Mouse (Mus musculus) urinary bladder, postnatal 25 days (tissue): ENCODE results near the gene Fbxo10.
"Not testable (repeated sequence)": the region's sequence is repeated elsewhere in the genome, so short reads cannot be mapped to it uniquely, and the experiment has no call there.

ENCODE experiments used
- DNase-seq: peaks from one replicate; pipeline ENCODE4 v3.0.0; 2022; ENCODE audit warnings: low spot score

The Fbxo10 gene

DNA sequence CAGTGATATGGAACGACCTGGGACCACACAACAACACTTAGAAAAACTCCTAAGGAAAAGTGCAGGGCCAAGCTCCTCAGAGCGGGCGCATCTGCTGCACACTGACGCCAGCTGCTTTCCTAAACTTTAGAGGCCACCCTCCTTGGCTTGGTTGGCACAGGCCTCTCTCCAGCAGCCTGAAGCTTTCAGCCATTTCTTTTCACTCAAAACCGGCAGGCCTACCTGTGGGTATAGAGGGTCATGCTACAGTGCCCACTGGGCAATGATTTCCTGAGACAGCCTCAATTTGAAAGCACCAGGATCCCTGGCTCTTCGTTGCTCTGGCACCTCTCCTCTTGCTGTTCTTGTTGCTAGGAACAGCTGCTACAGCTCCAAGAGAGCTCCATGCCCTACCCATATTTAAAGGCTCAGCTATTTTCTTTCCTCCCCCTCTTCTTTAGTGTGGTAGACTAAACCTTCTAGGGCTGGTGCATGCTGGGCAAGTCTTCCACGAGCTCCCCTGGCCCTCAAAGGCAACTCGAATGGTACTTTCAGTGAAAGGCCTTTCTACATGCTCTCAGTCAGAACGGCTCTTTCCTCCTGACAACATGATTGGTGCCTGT lies 37.0 kb downstream of the Fbxo10 start:
- DNase-seq: no peak

DNA sequence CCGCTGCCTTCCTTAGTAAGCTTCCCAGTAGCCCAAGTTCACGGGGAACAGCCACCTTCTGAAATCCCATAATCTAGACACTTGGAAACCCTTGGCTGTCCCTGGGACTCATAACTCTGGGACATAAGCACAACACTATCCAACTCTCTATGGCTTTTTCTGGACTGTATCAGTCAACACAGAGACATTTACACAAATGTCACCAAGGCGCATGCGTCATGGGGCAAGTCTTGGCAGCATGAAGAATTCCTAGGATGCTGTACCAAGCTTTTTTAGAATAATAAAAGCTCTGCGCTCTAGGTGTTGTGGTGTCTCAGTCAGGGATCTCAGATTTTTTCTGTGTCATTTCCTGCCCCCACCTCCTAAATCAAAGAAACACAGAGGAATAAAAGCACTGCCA lies 37.7 kb downstream of the Fbxo10 start:
- DNase-seq: no peak

DNA sequence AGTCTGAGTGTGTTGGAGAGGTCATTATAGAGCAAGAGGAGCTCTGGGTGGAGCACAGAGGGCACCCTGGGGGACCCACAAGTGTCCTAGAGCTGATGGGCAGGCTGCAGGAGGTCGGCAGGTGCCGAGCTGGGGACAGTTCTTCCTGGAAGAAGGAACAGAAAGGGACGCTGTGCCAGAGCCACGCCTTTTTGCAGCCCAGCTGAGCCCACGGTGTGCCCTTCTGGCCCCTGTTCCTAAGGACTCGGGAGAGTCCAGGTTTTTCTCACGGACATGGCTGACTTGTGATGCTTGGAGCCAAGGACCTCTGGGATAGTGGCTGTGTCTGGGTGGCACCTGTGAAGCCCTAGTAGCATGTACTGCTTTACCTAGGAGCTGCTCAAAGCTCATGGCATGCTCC lies 43.6 kb downstream of the Fbxo10 start:
- no peak for DNase-seq

DNA sequence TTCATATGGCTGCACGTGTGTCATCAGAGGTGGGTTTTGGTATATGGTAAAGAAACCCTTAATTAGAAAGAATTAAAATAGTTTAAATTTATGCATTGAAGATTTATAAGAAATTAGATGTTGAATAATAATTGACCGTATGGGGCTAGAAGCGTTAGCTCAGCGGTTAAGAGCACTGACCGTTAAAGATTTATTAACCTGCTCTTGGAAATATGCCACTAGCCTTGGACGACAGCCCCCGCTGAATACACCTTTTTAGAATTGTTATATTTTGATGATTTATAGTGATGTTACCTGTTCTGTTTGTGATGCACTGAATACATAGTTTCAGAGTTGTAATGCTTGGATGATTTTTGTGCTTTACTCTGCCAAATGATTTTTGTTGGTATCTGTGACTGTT lies 44.9 kb downstream of the Fbxo10 start:
- not testable (repeated sequence) for DNase-seq

DNA sequence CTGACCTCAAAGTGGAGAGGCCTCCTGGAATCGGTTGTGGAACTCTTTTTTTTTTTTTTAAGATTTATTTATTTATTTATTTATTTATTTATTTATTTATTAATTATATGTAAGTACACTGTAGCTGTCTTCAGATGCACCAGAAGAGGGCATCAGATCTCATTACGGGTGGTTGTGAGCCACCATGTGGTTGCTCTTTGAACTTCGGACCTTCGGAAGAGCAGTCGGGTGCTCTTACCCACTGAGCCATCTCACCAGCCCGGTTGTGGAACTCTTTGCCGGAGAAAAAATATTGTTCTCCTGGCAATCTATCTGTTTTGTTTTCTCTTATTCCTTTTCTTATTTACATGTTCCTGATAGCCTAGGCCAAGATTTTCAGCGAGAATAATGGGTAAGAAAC lies 45.5 kb downstream of the Fbxo10 start:
- DNase-seq: not testable (repeated sequence)

DNA sequence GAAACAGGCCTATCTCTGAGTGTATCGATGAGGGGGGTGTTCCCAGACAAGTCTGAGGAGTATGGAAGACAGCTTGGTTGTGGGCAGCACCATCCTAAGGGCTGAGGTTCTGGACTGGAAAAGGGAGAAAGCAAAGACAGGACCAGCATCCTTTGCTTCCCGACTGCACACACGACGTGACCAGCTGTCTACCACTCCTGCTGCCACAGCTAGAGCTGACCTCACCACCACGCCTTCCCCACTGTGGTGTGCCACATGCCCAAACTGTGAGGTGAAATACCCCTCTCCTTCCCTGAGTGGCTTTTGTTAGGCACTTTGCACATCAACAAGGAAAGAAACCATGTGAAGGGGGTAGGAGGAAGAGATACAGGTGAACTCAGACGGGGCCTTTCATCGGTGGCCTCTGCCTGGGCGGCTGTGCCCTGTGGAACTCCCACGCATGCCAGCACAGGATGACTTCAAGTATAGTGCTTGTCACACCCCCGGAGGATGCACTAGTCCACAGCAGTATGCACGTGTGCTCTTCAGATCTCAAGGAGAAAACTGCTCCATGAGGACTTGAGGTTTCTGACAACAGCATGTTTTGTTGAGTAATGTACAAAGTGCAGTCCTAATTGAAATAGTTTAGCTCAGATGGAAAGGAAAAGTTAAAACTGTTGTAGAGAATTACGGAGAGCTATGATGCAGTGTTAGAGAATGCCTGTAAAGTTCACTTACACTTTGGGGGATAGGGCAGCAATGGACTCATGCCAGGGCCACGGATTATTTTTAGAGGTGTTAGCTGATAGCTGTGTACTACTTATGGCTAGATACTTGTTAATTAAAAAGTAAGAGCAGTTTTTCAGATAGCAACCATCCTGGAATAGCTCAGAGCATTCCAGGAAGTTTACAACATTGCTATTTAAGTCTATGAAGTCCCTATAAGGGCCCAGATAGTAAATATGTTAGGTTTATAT lies 46.7 kb downstream of the Fbxo10 start:
- no peak for DNase-seq

DNA sequence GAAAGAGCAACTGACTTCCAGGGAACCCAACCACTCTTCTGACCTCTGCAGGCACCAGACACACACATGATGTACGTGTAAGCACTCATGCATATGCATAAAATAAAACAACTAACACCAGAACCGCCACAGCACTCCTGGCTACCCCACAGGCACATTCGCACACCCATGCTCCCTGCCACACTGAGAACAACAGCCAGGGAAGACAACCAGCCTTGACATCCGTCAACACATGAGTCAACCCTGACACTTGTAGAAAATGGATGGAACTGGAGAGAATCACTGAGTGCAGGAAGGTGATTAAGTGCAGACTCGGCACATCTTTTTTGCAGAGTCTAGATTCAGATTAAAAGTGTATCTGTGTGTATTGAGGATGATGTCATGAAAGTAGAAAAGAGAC lies 47.8 kb downstream of the Fbxo10 start:
- DNase-seq: no peak

DNA sequence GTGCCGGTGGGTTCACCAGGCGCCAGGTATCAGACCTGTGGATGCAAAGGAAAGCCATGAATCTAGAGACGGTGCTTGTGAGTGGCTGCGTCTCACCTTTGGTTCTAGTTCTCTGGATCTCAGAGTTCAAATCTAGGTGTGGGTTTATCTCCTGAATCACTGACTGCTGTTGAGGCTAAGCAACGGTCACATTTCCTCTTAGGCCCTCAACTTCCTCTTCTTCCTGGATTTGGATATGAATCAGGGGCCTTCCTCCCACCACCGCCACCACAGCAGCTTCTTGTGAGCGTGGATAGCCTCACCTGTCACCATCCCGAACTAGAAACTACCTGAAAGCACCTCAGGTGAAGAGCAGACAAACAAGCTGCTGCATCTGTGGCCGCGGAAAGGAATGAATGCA lies 48.4 kb downstream of the Fbxo10 start:
- DNase-seq: no peak

DNA sequence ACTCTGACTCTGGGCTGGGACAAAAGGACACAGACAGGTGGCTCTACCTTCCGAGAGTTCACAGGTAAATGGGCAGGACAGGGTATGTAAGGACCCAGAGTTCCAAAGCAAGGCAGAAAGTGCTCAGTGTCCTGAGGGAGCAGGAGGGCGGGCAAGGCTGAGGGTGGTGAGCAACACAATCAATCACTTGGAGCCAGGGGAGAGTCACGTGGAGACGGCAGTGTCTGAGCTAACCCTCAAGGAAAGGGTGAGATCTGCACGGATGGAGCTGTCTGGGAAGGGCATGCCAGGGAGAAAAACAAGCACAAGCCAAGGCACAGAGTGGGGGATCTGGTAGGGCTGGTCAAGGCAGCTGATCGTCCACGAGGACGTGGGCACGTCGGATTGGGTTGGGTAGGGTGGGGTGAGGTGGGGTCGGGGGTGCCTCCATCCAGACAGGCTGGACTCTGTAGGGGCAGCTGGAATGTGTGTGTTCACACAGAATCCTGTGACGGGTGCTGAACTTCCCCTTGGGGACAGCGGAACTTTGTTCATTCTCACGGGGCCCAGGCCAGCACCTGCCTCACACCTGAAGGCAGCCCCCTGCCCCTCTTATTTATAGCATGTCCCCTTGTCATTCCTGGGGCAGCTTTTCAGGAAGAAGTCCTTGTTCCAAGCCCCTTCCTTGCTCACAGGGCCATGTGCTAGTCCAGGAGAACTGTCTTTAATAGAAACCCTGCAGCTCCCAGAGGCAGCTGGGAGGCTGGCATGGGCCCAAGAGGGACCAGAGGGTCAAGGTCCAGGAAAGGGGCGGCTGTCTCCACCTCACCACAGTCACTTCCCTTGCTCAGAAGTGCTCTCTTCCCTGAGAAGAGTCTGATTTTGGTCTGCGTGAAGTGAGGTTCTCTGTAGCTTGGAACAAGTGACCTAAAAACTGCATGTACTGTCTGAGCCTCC lies 49.4 kb downstream of the Fbxo10 start:
- no peak for DNase-seq

DNA sequence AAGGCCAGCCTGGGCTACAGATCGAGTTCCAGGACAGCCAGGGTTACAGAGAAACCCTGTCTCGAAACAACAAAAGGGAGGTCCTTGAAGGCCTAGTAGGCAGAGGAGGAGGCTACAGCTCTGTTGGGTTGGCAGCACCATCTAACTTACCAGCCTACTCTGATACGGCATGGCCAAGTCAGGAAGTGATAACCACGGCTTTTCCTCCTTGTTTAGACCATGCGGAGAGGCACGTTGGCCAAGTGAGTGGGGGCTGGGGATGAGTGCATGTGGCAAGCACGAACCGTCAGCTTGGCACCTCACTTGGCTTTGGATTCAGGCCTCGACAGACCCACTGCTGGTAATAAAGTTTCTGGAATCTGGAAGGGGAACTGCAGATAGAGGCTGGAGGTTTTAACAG lies 51.8 kb downstream of the Fbxo10 start:
- no peak for DNase-seq

DNA sequence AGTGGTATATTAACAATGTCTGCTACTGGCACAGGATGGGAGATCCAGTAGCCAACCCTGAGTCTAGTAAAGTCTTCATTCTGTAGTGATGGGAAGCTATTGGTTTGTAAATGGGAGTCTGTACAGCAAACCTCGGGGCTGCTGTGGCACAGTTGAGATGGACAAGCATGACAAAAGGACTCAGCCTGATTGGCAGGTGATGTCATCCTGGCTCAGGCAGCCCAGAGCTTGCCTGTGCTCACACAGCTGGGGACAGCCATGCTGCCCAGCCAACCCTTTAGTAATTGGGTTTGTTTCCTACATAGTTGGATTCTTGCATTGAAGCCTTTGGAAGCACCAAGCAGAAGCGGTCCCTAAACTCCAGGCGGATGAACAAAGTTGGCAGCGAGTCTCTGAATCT lies 57.9 kb downstream of the Fbxo10 start:
- no peak for DNase-seq

DNA sequence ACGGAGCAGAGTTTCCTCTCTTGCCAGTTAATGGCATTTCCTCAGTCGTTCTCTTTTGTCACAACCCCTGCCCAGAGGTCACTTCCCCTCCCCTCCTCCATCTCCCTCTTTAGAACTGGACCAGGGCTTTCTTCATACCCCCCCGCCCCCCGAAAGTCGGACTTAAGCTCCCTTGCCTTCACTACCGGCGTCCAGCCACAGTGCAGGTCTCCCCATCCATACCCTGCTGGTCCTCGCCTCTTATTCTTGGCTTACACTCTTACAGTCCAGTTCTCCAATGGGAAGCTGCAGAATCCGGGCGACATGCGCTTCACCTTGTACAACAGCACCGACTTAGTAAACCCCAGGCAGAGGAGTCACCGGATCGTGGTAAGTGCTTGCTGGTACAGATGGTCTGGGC lies 65.4 kb downstream of the Fbxo10 start:
- DNase-seq: no peak

DNA sequence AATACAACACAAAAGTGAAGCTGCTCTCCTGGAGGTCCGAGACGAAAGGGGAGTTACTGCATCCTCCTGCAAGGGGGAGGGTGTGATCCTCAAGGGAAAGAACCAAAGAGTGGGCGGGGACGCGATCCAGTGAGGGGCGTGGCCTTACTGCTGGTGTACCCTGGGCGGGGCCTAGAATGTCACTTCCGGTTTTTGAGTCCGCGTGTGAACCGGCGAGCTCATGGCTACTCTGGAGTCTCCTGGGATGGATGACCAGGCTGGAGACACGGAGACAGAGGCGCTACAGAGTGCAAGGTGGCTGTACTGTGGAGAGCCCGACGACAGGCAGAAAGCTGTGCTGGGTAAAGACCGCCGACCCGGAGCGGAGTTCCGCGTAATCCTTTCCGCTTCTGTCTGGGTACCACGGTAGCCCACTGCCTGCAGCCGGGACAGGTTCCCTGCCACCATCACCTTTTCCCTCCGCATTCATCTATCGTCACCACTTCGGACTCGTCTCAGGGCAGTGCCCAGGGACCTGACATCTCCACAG lies 65.9 kb downstream of the Fbxo10 start, which contains the start of gene Polr1e:
Gene Polr1e (plus strand): TSS at position 132 of the 529 bp plus-strand sequence.
- DNase-seq: peak; percentile 93

DNA sequence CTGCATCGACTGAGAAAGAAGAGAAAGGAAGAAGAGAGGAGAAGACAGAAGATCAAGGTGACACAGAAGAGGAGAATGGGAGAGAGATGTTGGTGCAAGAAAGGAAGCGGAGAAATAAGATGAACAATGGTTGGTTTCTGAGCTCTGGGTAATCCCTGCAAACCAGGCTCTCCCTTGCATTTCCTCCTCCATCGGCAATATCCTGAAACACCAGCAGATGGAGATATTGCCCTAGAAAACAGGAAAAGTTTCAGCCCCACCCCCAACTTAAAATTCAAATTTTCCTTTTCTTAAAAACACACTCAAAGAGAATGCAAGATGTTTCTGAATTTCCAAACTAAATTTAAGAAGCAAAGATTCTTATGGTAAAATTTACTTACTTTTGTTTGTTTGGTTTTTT lies 68.8 kb downstream of the Fbxo10 start:
- peak; percentile 59 for DNase-seq

DNA sequence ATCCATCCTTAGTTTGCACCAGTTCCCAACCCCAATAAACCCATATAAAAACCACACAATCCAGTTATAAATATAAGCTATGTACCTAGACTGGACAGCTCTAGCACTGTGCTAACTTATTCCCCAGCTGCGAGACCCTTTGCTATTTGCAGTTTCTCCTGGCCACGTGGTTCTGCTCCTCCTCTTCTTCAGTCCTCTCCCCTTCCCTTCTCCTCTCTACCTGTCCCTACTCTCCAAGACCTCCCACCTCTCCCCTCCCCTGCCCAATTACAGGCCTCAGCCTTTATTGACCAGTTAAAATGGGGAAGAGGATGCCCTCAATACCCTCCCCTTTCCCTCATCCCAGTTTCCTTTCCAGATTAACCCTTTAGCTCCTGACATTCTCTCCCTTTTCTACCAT lies 70.9 kb downstream of the Fbxo10 start:
- no peak for DNase-seq

DNA sequence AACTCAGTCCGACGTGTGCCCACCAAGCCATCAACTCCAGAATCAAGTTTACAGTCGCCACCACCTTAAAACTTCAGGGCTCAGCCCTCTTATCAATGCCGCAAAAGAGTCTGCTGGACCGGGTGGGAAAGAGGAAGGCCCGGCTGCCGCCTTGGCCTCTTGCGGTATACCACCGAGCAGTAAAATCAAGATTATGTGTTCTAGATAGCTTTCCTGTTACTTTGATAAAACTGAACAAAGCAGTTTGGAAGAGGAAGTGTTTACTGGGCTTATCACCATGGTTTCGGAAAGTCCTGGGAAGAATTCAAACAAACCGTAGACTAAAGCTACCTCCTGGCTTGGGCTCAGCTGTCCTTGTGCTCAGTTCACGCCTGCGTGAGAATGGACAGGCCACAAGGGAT lies 71.4 kb downstream of the Fbxo10 start:
- DNase-seq: no peak

DNA sequence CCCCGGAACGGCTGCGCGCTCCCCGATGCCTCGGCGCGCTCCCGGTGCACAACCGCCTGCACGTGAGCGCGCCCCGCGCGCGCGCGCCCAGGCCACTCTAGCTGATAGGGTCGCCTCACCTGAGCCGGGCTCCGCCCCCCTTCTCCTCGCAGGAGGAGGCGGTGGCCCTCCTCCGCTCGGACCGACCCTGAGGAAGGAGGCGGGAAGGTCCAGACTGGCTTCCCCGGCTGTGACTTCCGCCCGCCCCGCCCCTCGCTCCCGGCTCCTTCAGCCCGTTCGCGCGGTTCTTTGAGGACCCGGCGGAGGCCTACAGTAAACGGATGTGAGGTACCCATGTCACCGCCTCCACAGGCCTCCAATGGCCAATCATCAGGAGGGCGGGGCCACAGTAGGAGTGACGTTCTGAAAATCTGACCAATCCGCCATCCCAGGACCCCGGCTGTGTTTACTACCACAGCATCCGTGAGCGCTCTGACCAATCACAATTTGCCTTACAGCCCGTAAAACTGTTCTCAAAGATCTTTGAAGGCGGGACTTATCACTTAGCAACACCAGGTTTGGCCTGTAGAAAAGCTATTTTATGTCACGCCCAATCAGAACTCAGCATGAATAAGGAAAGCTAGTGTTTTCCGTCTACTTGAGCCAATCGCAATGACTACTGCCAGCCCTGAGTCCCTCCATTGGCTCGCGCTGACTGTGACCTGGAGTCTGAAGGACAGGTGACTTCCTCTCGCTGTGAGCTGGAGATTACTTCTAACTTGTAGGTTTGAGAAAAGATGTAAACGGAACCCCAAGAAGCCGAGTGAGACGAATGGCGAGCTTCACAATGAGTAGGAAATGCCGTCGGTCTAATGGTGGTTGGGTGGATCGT lies 72.1 kb downstream of the Fbxo10 start, which contains the start of gene Zbtb5:
Gene Zbtb5 (minus strand): TSS at position 308 of the 871 bp plus-strand sequence.
- DNase-seq: peak; percentile 90

DNA sequence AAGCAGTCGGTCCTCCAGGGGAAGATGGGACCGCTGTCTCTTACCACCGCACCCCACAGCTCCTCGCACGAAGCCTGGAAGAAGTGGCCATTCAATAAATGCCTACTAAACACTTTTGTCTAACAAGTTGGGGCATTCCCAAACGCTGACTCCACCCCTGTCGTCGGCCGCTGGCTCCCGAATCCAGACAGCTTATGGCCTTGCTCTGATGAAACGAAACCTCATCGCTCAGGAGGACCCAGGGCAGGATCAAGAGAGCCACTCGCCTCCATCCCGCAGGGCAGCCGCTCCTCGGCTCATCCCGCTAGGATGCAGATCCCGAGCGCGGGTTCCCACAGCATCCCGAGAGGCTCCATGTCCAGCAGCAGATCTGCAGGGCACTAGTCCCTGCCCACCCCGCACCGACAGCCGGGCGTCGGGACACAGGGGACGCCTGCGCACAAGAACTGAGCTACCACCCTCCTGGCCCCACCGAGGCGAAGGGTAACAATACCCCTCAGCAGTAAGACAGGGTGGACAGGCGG lies 72.8 kb downstream of the Fbxo10 start:
- peak; percentile 67 for DNase-seq

DNA sequence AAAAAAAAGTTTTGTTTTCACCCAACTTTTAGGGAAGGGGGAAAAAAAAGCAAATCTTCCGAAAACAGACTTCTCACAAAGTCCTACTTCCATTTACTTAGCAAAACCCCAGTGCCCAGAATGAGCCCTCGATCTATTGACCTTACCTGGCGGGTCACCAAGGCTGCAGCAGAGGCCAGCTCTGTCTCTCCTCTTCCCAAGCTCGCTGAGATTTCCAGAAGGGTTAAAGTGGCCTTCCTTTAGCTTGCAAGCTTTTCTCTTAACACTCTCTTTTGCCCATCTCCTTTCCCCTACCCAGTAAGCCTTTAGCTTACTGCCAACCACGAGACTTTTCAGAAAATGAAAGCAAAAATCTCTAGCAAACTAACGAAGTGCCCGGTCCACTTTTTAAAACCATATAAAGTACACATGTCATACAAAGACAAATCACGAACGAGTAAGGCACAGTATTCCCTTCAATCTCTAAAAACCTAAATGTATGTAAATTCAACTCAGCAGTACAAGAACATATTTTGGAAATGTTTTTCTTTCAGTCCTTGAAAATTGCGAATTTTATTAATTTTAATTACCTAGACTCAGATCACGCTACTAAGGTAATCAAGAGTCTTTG lies 73.5 kb downstream of the Fbxo10 start:
- DNase-seq: peak; percentile 20

DNA sequence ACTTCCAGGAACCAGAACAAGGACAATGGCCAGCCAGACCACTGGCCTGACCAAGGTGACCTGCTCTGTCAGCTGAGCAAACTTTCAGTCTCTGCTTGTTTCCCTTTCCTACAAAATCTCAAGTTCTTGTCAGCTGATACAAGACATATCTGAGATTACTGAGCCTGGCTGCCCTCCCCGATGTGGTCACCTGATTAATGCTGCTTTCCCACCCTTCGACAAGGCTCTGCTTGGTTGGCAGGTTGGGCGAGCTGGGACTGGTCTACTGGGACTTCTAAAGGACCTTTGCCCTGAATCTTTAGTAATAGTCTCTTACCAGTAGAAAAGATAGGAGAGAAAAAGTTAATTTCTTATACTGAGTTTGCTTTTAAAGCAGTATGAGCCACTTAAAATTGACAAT lies 79.0 kb downstream of the Fbxo10 start:
- DNase-seq: peak; percentile 35
